Mouse (Mus musculus): ENCODE measurements at regions not wholly inside any gene's neighbourhood (a gene's known extent, or its start where the extent isn't known, plus 50 kb on each side); places are given as distances from the start of the nearest gene placed in this dataset.

GRCm38 (mm10) chr2:48689098-48689497 is 124.8 kb upstream of the Acvr2a start:
- TF ChIP-seq CTCF (IDR thresholded peaks at IDR 0.05; ENCODE audit: extremely low read depth, insufficient read depth, low read length): no peak
- TF ChIP-seq POLR2A (IDR thresholded peaks at IDR 0.05; ENCODE audit: extremely low read depth, insufficient read depth, low read length): no peak

All from cortical plate, adult 2 months (tissue).